Mouse (Mus musculus) forebrain, embryonic 11.5 days (tissue): ENCODE measurements around the gene Pxylp1. TPM values are rescaled to one million over a fixed set of nuclear protein-coding genes. Genes with fewer than 3 reads are reported as not detected.

Experiments used
- ATAC-seq: fragments of 200-750 bp; cut with Nextera tagmentation; replicated peaks from 2 replicates; pipeline ENCODE4 v1.8.0; 2017; ENCODE audit warnings: moderate TSS enrichment; ENCODE audit not compliant: low FRiP score
- DNase-seq: peaks from one replicate; pipeline ENCODE4 v3.0.0-alpha.2; 2017; ENCODE audit warnings: low spot score
- H3K27ac ChIP-seq: fragments of 300-500 bp; sonication (generic); 2 replicates; pipeline ENCODE4 v1.5.1; 2014; ENCODE audit warnings: low read depth, low read length
- H3K27me3 ChIP-seq: fragments of 300-500 bp; sonication (generic); 2 replicates; pipeline ENCODE4 v1.6.1; 2014; ENCODE audit warnings: mild to moderate bottlenecking, low read length, mixed read lengths; ENCODE audit not compliant: control insufficient read depth, insufficient read depth
- H3K36me3 ChIP-seq: fragments of 300-500 bp; sonication (generic); 2 replicates; pipeline ENCODE4 v1.6.1; 2014; ENCODE audit warnings: mild to moderate bottlenecking, low read length, moderate library complexity, mixed read lengths; ENCODE audit not compliant: control insufficient read depth, insufficient read depth
- H3K4me1 ChIP-seq: fragments of 300-500 bp; sonication (generic); replicated peaks from 2 replicates; pipeline ENCODE4 v1.6.1; 2014; ENCODE audit warnings: low read length, mixed read lengths; ENCODE audit not compliant: control insufficient read depth, insufficient read depth
- H3K4me2 ChIP-seq: fragments of 300-500 bp; sonication (generic); 2 replicates; pipeline ENCODE4 v1.6.1; 2014; ENCODE audit warnings: low read depth, mild to moderate bottlenecking, low read length, moderate library complexity, mixed read lengths; ENCODE audit not compliant: severe bottlenecking
- H3K4me3 ChIP-seq: fragments of 300-500 bp; sonication (generic); 2 replicates; pipeline ENCODE4 v1.5.1; 2014; ENCODE audit warnings: low read depth, low read length
- H3K9ac ChIP-seq: fragments of 300-500 bp; sonication (generic); 2 replicates; pipeline ENCODE4 v1.6.1; 2014; ENCODE audit warnings: low read length
- H3K9me3 ChIP-seq: fragments of 300-500 bp; sonication (generic); 2 replicates; pipeline ENCODE4 v1.6.1; 2016; ENCODE audit warnings: low read length, mixed read lengths; ENCODE audit not compliant: control insufficient read depth
- WGBS: fragments of 180-500 bp; shearing (Covaris S2); extraction: QIAGEN DNeasy Blood & Tissue Kit; methylation state at CpG from one replicate; pipeline ENCODE4 v1.1.7; 2014; 5-methylcytosine and 5-hydroxymethylcytosine counted together
- polyA plus RNA-seq: library from polyadenylated mRNA; unstranded; fragments of >200 nt; fragmentation: Nextera tagmentation; extraction: Ambion mirVana; gene quantifications from 2 replicates; pipeline ENCODE4 v1.2.1, GENCODE M21; 2014

Pxylp1 gene
- polyA plus RNA-seq, 1 experiment from 2014 or later = 34.0 TPM

DNA sequence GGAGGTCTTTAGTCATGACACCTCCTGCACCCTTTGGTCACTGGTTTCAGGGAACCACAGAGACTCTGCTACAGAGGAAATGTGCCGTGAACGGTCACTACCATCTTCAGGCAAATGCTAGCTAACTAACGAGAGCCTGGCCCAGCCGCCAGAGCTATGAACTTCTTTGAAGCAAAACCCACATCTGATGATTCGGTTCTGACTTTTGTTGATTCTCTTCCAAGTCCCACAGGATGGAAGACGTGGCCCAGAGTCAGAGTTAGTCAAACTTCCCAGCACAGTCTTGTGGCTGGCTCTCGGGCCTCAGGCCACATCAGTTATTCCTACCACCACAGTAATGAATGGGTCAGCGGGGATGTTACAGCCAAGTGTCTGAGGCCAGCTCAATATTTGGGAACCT lies 46.1 kb downstream of the Pxylp1 start:
- Histone ChIP-seq H3K4me1 (no peaks in the 10 kb centered on the region), H3K27ac (no peak overlapping the region), H3K9me3 (no peaks in the 10 kb centered on the region), H3K9ac (no peak overlapping the region), H3K4me2 (no peak overlapping the region), H3K27me3 (no peaks in the 10 kb centered on the region), H3K4me3 (no peak overlapping the region), H3K36me3 (no peaks in the 10 kb centered on the region)
- DNase-seq (no peak), ATAC-seq (no peak)
- WGBS = 91% methylated on average over 8 of the region's 8 CpGs

GRCm38 (mm10) chr9:96844798-96845209 lies 47.7 kb downstream of the Pxylp1 start:
- 64% methylated on average over 3 of the region's 3 CpGs for WGBS
- no peak overlapping the region for H3K4me3 ChIP-seq
- H3K4me2 ChIP-seq = no peak overlapping the region
- no peak overlapping the region for H3K27ac ChIP-seq
- no peaks in the 10 kb centered on the region for H3K36me3 ChIP-seq
- H3K27me3 ChIP-seq = no peaks in the 10 kb centered on the region
- DNase-seq (no peak), ATAC-seq (no peak)
- H3K9me3 ChIP-seq = no peaks in the 10 kb centered on the region
- no peaks in the 10 kb centered on the region for H3K4me1 ChIP-seq
- no peak overlapping the region for H3K9ac ChIP-seq

GRCm38 (mm10) chr9:96839376-96839775 lies 53.1 kb downstream of the Pxylp1 start:
- H3K27ac ChIP-seq = no peak overlapping the region
- no peaks in the 10 kb centered on the region for H3K9me3 ChIP-seq
- ATAC-seq (no peak), DNase-seq (no peak)
- H3K4me3 ChIP-seq = no peak overlapping the region
- peaks cover 2% of the 10 kb centered on the region; the same call in 1 of the 2 replicates for H3K4me1 ChIP-seq
- H3K27me3 ChIP-seq = no peaks in the 10 kb centered on the region
- no peak overlapping the region for H3K4me2 ChIP-seq
- H3K36me3 ChIP-seq = no peaks in the 10 kb centered on the region
- no peak overlapping the region for H3K9ac ChIP-seq
- WGBS = 90% methylated on average over 5 of the region's 5 CpGs

DNA sequence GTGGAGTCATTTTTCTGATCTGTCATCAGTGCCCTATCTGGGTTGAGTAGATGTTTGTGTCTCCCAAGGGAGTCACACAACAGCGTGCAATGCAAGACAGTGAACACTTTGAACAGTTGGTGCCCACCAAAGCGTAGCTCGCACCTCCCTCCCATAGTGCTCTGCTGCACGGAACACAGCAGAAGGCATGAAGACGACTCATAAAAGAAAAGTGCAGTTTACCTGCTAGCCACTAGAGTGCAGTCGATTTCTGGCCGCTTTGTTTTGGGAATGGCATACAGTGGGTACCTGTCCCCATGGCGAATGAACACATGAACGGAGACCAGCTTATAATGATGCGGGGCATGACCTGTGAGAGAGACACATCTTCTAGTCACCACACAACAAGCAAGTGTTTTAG lies 53.6 kb downstream of the Pxylp1 start:
- no peak overlapping the region for H3K9ac ChIP-seq
- ATAC-seq (peak; percentile 35; the same call in 1 of the 2 replicates), DNase-seq (no peak)
- no peak overlapping the region for H3K4me3 ChIP-seq
- H3K27me3 ChIP-seq = no peaks in the 10 kb centered on the region
- no peak overlapping the region for H3K27ac ChIP-seq
- no peaks in the 10 kb centered on the region for H3K9me3 ChIP-seq
- H3K36me3 ChIP-seq = no peaks in the 10 kb centered on the region
- WGBS = 40% methylated on average over 10 of the region's 10 CpGs
- H3K4me2 ChIP-seq = no peak overlapping the region
- H3K4me1 ChIP-seq = peaks cover 2% of the 10 kb centered on the region; the same call in 1 of the 2 replicates

GRCm38 (mm10) chr9:96837781-96838420 lies 54.6 kb downstream of the Pxylp1 start:
- Histone ChIP-seq H3K4me2 (no peak overlapping the region), H3K36me3 (no peaks in the 10 kb centered on the region), H3K9me3 (no peaks in the 10 kb centered on the region), H3K9ac (no peak overlapping the region), H3K27me3 (no peaks in the 10 kb centered on the region), H3K27ac (no peak overlapping the region), H3K4me3 (no peak overlapping the region), H3K4me1 (peaks cover 2% of the 10 kb centered on the region; the same call in 1 of the 2 replicates)
- DNase-seq = no peak
- 48% methylated on average over 20 of the region's 20 CpGs for WGBS
- ATAC-seq = peak; percentile 36; the same call in 1 of the 2 replicates

GRCm38 (mm10) chr9:96836984-96837383 lies 55.5 kb downstream of the Pxylp1 start:
- H3K4me1 ChIP-seq = peaks cover 2% of the 10 kb centered on the region; the same call in 1 of the 2 replicates
- no peak overlapping the region for H3K9ac ChIP-seq
- no peak for DNase-seq
- no peaks in the 10 kb centered on the region for H3K9me3 ChIP-seq
- no peaks in the 10 kb centered on the region for H3K27me3 ChIP-seq
- no peak overlapping the region for H3K27ac ChIP-seq
- no peak overlapping the region for H3K4me2 ChIP-seq
- no peak overlapping the region for H3K4me3 ChIP-seq
- no peaks in the 10 kb centered on the region for H3K36me3 ChIP-seq
- ATAC-seq = no peak
- WGBS = 25% methylated on average over 8 of the region's 8 CpGs

GRCm38 (mm10) chr9:96835374-96835921 lies 57.0 kb downstream of the Pxylp1 start:
- no peaks in the 10 kb centered on the region for H3K36me3 ChIP-seq
- ATAC-seq (no peak), DNase-seq (no peak)
- H3K9me3 ChIP-seq = no peaks in the 10 kb centered on the region
- H3K4me2 ChIP-seq = no peak overlapping the region
- no peak overlapping the region for H3K4me3 ChIP-seq
- H3K4me1 ChIP-seq = peaks cover 2% of the 10 kb centered on the region; the same call in 1 of the 2 replicates
- no peak overlapping the region for H3K9ac ChIP-seq
- H3K27me3 ChIP-seq = no peaks in the 10 kb centered on the region
- H3K27ac ChIP-seq = no peak overlapping the region
- WGBS = 84% methylated on average over 6 of the region's 6 CpGs

DNA sequence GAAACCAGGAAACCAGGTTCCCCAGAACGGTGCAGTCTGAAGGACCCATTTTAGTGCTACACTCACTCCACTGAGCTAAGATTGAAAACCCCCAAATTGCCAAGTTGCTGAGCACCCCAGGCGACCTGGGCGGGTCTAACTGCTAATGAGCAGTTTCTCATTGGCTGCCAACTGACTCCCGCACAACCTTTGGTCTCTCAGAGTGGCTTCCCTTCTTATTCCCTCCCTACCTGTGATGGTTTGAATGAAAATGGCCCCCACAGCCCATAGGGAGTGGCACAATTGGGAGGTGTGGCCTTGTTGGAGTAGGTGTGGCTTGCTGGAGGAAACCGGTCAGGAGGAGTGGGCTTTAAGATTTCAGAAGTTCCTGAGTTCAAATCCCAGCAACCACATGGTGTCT lies 58.9 kb downstream of the Pxylp1 start:
- Histone ChIP-seq H3K4me3 (no peak overlapping the region), H3K36me3 (no peaks in the 10 kb centered on the region; the same call in 1 of the 2 replicates), H3K9ac (no peak overlapping the region), H3K27me3 (no peaks in the 10 kb centered on the region), H3K4me1 (peaks cover 2% of the 10 kb centered on the region; the same call in 1 of the 2 replicates), H3K27ac (no peak overlapping the region), H3K4me2 (no peak overlapping the region), H3K9me3 (no peaks in the 10 kb centered on the region)
- ATAC-seq (no peak), DNase-seq (no peak)
- WGBS = 55% methylated on average over 5 of the region's 5 CpGs

DNA sequence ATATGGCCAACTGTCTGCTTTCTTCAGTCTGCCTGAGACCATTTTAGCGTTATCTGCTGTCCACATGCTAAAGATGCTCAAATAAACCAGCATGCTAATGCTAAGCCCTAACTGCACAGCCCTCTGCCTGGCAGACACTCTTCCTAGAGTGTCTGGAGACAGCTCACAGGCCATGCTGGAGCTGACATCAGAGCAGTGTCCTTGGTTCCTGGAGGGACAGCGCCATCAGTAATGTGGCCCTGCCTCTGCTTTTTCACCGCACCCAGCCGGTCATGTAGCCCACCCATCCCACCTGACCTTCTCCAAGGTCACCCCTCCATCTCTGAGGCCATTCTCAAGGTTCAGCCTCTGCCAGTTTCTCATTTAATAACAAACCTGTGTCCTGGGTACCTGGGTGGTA lies 60.0 kb downstream of the Pxylp1 start:
- no peak for DNase-seq
- no peak overlapping the region for H3K9ac ChIP-seq
- no peak overlapping the region for H3K27ac ChIP-seq
- H3K36me3 ChIP-seq = no peaks in the 10 kb centered on the region; the same call in none of the 2 replicates
- ATAC-seq = no peak
- H3K4me2 ChIP-seq = no peak overlapping the region
- H3K9me3 ChIP-seq = no peaks in the 10 kb centered on the region
- 0 out of 2 replicates have a peak, but pooled peaks cover under 1% of the 10 kb centered on the region for H3K4me1 ChIP-seq
- no peaks in the 10 kb centered on the region for H3K27me3 ChIP-seq
- 90% methylated on average over 4 of the region's 4 CpGs for WGBS
- H3K4me3 ChIP-seq = no peak overlapping the region
